Mouse (Mus musculus) liver, embryonic 14.5 days (tissue): ENCODE results near the gene Capn5. TPM values are rescaled to one million over a fixed set of nuclear protein-coding genes. Genes with fewer than 3 reads are reported as not detected.
A peak's percentile ranks its signal among the peaks of the same experiment; 100 is the strongest.

Experiments
- ATAC-seq: fragments of 200-750 bp; cut with Nextera tagmentation; 2 replicates; pipeline ENCODE4 v1.8.0; 2017; ENCODE audit warnings: moderate number of reproducible peaks, mild to moderate bottlenecking, moderate library complexity; ENCODE audit not compliant: insufficient read depth
- DNase-seq, 3 experiments: peaks; one replicate each; pipeline ENCODE4 v3.0.0-alpha.2; 2012 to 2013; ENCODE audit warnings: low read depth in 3 of 3, low spot score in 3 of 3
- H3K27ac ChIP-seq: fragments of 300-500 bp; sonication (generic); 2 replicates; pipeline ENCODE4 v1.5.1; 2014; ENCODE audit warnings: moderate library complexity, mild to moderate bottlenecking, control low read depth, inconsistent platforms
- H3K27me3 ChIP-seq: fragments of 300-500 bp; sonication (generic); 2 replicates; pipeline ENCODE4 v1.6.1; 2014; ENCODE audit warnings: mild to moderate bottlenecking, low read length, moderate library complexity; ENCODE audit not compliant: control insufficient read depth, insufficient read depth
- H3K36me3 ChIP-seq: fragments of 300-500 bp; sonication (generic); replicated peaks from 2 replicates; pipeline ENCODE4 v1.6.1; 2014; ENCODE audit warnings: low read depth; ENCODE audit not compliant: control insufficient read depth, insufficient read depth
- H3K4me1 ChIP-seq, 2 experiments: fragments of 200-500 bp in 1 of 2; fragments of 300-500 bp in 1 of 2; sonication (generic) in 1 of 2; replicated peaks; 2 replicates each; pipeline ENCODE4 v1.6.1; 2012 to 2014; ENCODE audit warnings: antibody characterized with exemption in 1 of 2, inconsistent platforms in 1 of 2, low read length in 1 of 2; ENCODE audit not compliant: control insufficient read depth in 2 of 2, insufficient read depth in 2 of 2
- H3K4me2 ChIP-seq: fragments of 300-500 bp; sonication (generic); 2 replicates; pipeline ENCODE4 v1.6.1; 2014; ENCODE audit warnings: low read depth, mild to moderate bottlenecking, control low read depth, moderate library complexity
- H3K4me3 ChIP-seq, 2 experiments: fragments of 200-500 bp in 1 of 2; fragments of 300-500 bp in 1 of 2; sonication (generic) in 1 of 2; 2 replicates each; pipeline ENCODE4 v1.5.1; 2012 to 2014; ENCODE audit warnings: low read depth in 2 of 2, low read length in 2 of 2, mild to moderate bottlenecking in 2 of 2, control low read depth in 1 of 2, inconsistent platforms in 1 of 2, moderate library complexity in 1 of 2; ENCODE audit not compliant: insufficient read depth in 1 of 2
- H3K9ac ChIP-seq: fragments of 300-500 bp; sonication (generic); replicated peaks from 2 replicates; pipeline ENCODE4 v1.6.1; 2014; ENCODE audit warnings: mild to moderate bottlenecking, control low read depth, moderate library complexity
- H3K9me3 ChIP-seq: fragments of 300-500 bp; sonication (generic); 2 replicates; pipeline ENCODE4 v1.6.1; 2016; ENCODE audit warnings: low read length, mixed read lengths; ENCODE audit not compliant: control insufficient read depth
- CTCF ChIP-seq: IDR thresholded peaks from 2 replicates; pipeline ENCODE4 v1.5.1; 2016; ENCODE audit warnings: antibody characterized with exemption, low read depth, control low read depth
- EP300 ChIP-seq: IDR thresholded peaks from 2 replicates; pipeline ENCODE4 v1.6.1; 2016; ENCODE audit warnings: antibody characterized with exemption, low read depth
- WGBS: fragments of 180-500 bp; shearing (Covaris S2); extraction: QIAGEN DNeasy Blood & Tissue Kit; methylation state at CpG from one replicate; pipeline ENCODE4 v1.1.7; 2014; ENCODE audit not compliant: insufficient replicate concordance; 5-methylcytosine and 5-hydroxymethylcytosine counted together
- polyA plus RNA-seq, 2 experiments: library from polyadenylated mRNA; depleted of rRNA in 1 of 2; stranded (reverse) in 1 of 2; unstranded in 1 of 2; fragments of >200 nt; fragmentation: Nextera tagmentation in 1 of 2; extraction: Ambion mirVana in 1 of 2; gene quantifications; 2 replicates each; pipeline versions ENCODE4 v1.2.1 to v1.2.3; 2012 to 2014

Gene Capn5
- polyA plus RNA-seq, 2 experiments = 8.9 to 13.1 TPM

GRCm38 (mm10) chr7:98139216-98139615 lies 38.9 kb downstream of the Capn5 start:
- no peaks in the 10 kb centered on the region for H3K27me3 ChIP-seq
- H3K4me2 ChIP-seq = no peak overlapping the region
- H3K9ac ChIP-seq = no peak overlapping the region
- H3K4me1 ChIP-seq = peaks cover 0 to 14% of the 10 kb centered on the region in 2 experiments; a peak in 3 of 4 replicates
- no peak overlapping the region for H3K4me3 ChIP-seq
- ATAC-seq = no peak
- H3K27ac ChIP-seq = no peak overlapping the region
- no peaks in the 10 kb centered on the region for H3K9me3 ChIP-seq
- H3K36me3 ChIP-seq = no peaks in the 10 kb centered on the region; the same call in 1 of the 2 replicates
- 21% methylated on average over 9 of the region's 9 CpGs for WGBS
- no peak for TF ChIP-seq EP300
- no peak for TF ChIP-seq CTCF
- DNase-seq = no peak

- WGBS = 74% methylated on average over 2 of the region's 2 CpGs
These were observed 40.1 kb downstream of the Capn5 start for GRCm38 (mm10) chr7:98137995-98138394.

GRCm38 (mm10) chr7:98137583-98137982 lies 40.5 kb downstream of the Capn5 start:
- Histone ChIP-seq H3K36me3 (no peaks in the 10 kb centered on the region; the same call in 1 of the 2 replicates), H3K9ac (no peak overlapping the region), H3K27me3 (no peaks in the 10 kb centered on the region), H3K4me3 (no peak overlapping the region), H3K4me2 (no peak overlapping the region), H3K4me1 (peaks cover 0 to 14% of the 10 kb centered on the region in 2 experiments; a peak in 3 of 4 replicates), H3K27ac (no peak overlapping the region), H3K9me3 (no peaks in the 10 kb centered on the region)
- DNase-seq (no peak), ATAC-seq (no peak)
- 60% methylated on average over 3 of the region's 3 CpGs for WGBS
- TF ChIP-seq CTCF = no peak
- no peak for TF ChIP-seq EP300

More at GRCm38 (mm10) chr7:98137995-98138394, 40.1 kb downstream of the Capn5 start:
- H3K9me3 ChIP-seq = no peaks in the 10 kb centered on the region
- no peak overlapping the region for H3K27ac ChIP-seq
- DNase-seq (no peak), ATAC-seq (no peak)
- TF ChIP-seq EP300 (no peak), CTCF (no peak)
- H3K27me3 ChIP-seq = no peaks in the 10 kb centered on the region
- no peak overlapping the region for H3K9ac ChIP-seq
- peaks cover 0 to 14% of the 10 kb centered on the region in 2 experiments; a peak in 3 of 4 replicates for H3K4me1 ChIP-seq
- no peaks in the 10 kb centered on the region; the same call in 1 of the 2 replicates for H3K36me3 ChIP-seq
- no peak overlapping the region for H3K4me2 ChIP-seq
- no peak overlapping the region for H3K4me3 ChIP-seq

GRCm38 (mm10) chr7:98131751-98132150 lies 46.3 kb downstream of the Capn5 start:
- Histone ChIP-seq H3K27me3 (no peaks in the 10 kb centered on the region), H3K4me2 (no peak overlapping the region), H3K9ac (no peak overlapping the region), H3K9me3 (no peaks in the 10 kb centered on the region), H3K36me3 (peaks cover 18% of the 10 kb centered on the region), H3K4me1 (no peaks in the 10 kb centered on the region), H3K4me3 (no peak overlapping the region), H3K27ac (no peak overlapping the region)
- peak; percentile 56 for TF ChIP-seq CTCF
- TF ChIP-seq EP300 = no peak
- WGBS = 89% methylated on average over 8 of the region's 8 CpGs
- no peak for DNase-seq
- ATAC-seq = no peak

- Histone ChIP-seq H3K4me1 (peaks cover 0 to under 1% of the 10 kb centered on the region in 2 experiments; a peak in 1 of 4 replicates), H3K9me3 (no peaks in the 10 kb centered on the region), H3K4me3 (no peak overlapping the region), H3K27ac (no peak overlapping the region), H3K4me2 (no peak overlapping the region), H3K9ac (no peak overlapping the region), H3K36me3 (peaks cover 33% of the 10 kb centered on the region), H3K27me3 (no peaks in the 10 kb centered on the region)
- TF ChIP-seq CTCF = peak; percentile 83
- no peak for TF ChIP-seq EP300
- ATAC-seq (no peak), DNase-seq (peak in 1 of 3 experiments; percentile 24)
- WGBS = 31% methylated on average over 5 of the region's 5 CpGs
These were observed 52.6 kb downstream of the Capn5 start for GRCm38 (mm10) chr7:98125473-98125872.
